Mouse (Mus musculus): ENCODE measurements around the gene Dcun1d4.

GRCm38 (mm10) chr5:73498559-73498958, 17.8 kb downstream of the Dcun1d4 start:
- TF ChIP-seq CTCF (IDR thresholded peaks at IDR 0.05; ENCODE audit: control insufficient read depth, insufficient read depth, low read length) (no peak), POLR2A (IDR thresholded peaks at IDR 0.05; ENCODE audit: borderline replicate concordance, control insufficient read depth, low read depth, low read length) (no peak)

Data from bone marrow, adult 2 months (tissue).